Mouse (Mus musculus): ENCODE measurements at regions not wholly inside any gene's neighbourhood (a gene's known extent, or its start where the extent isn't known, plus 50 kb on each side); places are given as distances from the start of the nearest gene placed in this dataset.

DNA sequence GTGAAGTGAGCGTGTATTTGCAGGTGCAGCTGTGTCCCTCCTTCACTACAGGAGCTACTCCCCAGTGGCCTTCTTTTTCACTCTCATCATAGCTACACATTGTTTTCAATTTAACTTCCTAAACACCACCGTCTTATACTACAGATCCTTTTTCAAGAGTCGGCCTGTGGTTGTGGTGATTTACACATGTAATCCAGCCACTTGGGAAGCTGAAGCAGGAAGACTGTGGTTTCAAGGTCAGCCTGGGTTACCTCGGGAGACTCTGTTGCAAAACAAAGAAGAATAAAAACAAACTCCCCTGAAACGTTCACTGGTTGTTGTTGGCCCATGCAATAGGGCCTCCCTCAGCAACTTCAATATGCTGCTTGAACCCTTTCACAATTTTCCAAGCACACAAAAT is 153.8 kb upstream of the Kcnh8 start:
- DNase-seq (ENCODE audit: low spot score in 2 of 2): no peak

DNA sequence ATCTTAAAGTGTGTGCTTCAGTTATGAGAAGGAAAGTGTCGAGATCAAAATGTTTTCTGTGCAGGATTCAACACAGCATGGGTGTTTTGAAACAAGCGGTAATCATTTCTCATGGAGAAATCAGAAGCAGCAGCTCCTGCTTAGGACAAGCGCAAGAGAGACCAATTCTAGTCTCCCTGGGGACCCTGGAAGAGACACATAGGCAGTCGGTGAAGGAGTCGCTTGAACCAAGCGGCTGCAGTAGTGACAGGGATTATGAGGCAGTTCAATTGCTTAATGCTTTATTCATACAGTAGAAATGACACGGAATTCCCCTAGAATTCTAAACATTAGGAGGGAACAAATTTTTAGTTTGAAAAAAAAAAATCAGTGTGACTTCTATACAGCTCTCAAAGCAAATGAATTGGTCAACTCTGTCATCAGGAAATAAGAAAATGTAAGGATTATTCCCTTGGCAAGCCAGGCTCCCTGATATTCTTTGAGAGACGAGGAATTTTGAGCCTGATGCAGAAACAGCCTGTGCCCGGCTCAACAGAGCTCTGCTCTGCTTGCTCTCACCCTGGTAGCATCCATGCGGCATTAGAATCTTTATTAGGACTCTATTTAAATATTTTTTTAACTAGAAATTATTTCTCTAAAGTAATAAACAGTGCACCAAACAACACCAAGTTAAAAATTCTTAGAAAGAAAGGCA is 143.1 kb upstream of the Kcnh8 start:
- no peak for DNase-seq (ENCODE audit: low spot score in 2 of 2)

DNA sequence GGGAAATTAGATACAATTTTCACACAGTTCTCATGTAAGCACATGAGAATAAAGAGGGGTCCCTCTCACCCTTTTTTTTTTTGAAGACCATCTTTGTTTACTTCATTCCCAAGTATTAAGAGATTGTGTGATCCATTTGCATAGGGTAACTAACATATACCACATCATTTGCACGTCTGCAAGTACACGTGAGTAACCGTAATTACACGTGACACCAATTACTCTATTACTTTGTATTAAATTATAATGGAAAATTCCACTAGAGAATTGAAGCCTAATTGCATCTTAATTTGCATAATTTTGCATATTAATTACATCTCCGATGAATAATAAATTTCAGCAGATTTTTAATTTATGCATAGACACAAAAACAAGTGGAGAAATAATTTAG is 142.5 kb upstream of the Kcnh8 start:
- no peak for DNase-seq (ENCODE audit: low spot score in 2 of 2)

DNA sequence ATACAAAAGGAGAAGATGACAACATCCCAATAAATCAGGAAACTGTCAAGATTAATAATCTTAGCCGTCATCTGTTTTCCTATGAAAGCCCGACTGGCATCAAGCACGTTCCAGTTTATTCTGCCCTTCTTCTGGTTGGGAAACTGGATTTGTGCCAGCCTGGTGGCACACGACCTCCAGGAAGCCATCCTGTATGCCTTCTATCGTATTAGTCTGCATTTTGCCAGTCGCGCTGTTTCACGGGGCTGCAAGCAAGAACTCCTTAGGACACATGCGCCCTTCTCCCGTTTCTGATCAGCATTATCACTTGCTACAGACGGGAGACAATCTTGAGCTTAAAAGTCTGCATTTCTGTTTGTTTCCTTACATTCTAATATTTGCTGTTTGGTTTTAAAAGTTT is 141.2 kb upstream of the Kcnh8 start:
- DNase-seq (ENCODE audit: low spot score in 2 of 2): peak in 1 of 2 experiments; percentile 26

DNA sequence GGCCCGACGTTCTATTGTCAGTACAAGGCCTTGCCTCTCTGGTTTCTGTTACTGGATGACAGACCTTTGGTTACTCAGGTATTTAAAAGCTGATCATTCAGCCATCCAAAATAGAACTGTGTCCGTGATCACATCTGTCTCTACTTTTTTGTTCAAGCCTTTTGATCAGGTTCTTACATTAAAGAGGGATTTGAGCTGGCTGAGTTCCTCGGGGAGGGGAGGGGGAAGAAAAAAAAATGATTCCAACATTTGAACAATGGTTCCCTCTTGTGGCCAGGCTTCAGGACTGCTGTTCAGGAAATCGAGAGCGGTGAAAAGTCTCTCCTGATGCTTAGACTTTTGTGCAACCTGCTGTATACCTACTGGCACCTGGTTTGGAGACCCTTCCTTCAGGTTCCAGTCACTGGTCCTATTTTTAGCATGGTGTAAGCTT is 140.8 kb upstream of the Kcnh8 start:
- peak; percentile 25 to 56 for DNase-seq (ENCODE audit: low spot score in 2 of 2)

DNA sequence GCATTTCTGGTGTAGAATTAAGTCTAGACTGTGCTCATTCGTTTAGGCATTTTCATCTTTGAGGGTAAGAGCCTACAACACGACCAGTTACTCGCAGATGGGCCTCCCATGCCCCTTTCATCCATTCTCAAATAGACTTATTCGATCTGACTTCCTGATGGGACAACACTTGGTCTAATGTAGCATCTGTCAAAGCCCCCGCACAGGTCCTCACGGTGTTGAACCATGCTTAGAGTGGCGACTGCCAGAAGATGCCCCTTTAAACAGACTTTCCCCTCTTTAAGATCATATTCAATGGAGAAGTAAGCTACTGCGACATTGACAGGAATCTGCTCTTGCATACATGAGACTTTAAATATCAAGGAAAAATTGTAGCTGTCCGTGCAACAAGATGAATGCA is 140.1 kb upstream of the Kcnh8 start:
- DNase-seq (ENCODE audit: low spot score in 2 of 2): no peak

DNA sequence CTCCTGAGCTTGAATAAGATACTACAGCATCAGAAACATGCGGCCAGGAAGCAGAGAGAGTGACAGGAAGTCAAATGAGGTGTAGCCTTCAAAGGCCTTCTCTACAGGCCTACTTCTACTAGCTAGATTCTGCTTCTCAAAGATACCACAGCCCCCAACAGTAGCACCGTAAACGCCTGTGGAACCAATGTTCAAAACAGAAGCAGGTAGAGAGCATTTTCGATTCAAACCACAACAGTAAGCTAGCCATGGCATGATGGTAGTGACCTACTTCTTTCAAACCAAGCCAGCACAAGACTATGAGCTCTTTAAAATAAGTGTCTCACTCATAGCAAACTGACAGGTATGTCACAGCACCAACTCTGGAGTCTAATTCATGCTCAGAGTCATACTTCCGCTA is 134.0 kb upstream of the Kcnh8 start:
- no peak for DNase-seq (ENCODE audit: low spot score in 2 of 2)

DNA sequence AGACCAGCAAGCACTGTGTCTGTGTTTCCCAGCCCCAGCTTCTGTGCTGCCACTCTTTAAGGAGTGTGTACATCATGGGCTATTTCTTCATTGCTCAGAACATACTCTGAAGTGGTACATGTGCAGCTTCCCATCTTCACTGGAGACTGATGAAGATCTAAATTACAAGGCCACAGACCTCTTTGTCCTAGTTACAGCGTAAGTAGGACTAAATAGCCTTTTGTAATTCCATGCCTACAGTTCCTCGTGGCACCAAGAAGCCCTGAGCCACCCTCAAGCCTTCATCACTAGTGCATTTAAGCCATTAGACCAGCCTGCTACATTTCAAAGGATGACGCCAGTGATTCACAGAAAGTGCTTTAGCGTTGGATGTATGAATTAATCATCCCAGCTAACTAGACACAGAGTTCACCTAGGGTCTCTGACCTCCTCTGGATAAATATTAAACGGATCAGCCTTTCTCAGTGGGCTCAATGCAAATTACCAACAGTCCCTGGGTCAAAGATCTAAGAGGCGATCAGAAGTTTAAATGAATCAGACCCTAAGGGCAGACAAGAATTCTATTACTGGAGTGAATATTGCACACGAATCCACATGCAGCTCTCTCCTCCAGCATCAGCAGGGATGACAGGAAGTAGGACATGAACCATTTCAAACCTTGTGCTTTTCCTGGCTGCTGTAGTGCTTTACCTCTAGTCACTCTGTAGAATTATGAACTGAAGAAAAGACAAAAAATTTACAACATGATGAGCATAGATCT is 123.0 kb upstream of the Kcnh8 start:
- no peak for DNase-seq (ENCODE audit: low spot score in 2 of 2)

DNA sequence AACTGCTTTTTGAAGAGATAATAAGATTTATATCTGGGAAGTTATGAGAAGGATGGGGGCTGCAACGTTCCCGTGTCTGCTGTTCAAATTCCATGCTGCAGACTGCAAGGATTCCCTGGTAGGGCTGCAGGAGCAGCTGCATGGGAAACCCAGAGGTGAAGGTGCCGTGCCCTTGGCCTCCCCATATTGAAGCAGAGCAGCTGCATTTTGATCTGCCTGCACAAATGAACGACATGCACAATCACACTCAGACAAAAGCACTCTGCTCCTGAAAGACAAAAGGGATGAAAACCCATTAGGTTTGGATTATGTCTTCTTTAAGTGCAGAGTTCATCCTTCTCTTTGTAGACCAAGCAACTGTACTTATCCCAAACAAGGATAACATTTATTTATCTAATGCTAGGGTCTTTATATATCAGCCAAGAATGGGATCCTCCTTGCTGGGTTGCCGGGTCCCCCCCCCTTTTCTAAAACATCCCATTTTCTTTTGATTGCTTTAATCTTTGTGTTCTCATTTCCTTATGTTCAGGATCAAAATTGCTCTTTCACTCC is 122.3 kb upstream of the Kcnh8 start:
- DNase-seq (ENCODE audit: low spot score in 2 of 2): no peak

DNA sequence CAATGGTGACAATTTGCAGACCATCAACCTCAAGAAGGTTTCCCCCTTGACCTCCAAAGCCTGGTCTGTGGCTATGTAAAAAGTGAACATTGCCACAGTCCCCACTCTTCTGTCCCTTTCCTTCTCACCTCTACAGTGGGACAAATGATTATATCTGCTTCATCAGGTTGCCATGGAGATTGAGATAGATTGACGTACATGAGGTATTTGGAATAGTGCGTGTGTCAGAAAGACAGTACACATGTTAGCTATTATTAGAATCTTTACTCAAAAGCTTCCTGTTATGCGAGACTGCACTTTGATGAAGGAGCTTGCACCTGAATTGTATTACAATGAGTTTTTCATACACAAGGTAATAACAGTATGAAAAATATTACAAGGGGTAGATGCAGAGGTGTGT is 95.7 kb upstream of the Kcnh8 start:
- no peak for DNase-seq (ENCODE audit: low spot score in 2 of 2)

DNA sequence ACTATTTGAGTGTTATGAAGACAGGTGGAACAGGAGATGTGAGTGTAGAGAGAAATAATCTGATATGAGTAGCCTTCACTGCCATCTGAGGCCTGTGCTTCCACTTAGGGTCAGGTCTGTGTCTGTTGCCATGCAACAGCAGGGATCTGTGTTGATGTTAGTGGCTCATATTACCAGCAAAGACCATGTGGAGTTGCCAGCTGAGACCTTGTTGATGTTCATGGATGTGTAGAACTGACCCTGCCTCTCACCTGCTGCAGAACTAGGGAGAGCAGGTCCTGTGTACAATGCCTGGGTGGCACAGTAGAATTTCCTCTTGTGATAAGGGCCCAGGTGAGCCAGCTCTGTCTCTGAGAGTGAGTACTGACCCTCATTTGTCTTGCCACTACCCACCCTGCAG is 72.2 kb upstream of the Kcnh8 start:
- no peak for DNase-seq (ENCODE audit: low spot score in 2 of 2)

All from cerebellum, postnatal 4 days (tissue).